Mouse (Mus musculus): ENCODE data around the gene Lbhd2.

DNA sequence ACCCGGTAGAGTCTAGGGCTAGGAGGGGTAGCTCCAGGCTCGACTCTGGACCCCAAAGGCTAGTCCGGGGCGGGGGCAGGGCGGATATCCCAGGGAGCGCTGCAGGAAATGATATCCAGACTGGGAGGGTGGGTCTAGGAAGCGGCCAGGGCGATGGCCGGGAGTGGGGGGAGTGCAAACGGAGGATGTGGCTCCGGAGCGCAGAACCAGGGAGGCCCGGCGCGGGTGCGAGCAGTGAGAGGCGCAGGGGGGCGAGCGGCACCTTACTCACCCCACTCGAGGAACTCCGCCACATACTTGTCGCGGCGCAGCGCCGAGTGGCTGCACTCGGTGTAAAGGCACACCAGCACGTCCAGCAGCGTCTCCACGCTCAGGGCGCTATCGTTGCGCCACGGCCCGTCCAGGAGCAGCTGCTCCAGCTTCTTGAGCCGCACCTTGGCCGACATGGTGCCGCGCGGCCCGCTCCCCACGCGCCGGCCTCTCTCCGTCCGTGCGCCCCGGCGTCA lies 29.7 kb upstream of the Lbhd2 start:
- TF ChIP-seq TAL1 (IDR thresholded peaks at IDR 0.05; ENCODE audit: low read length) (no peak), GATA1 (IDR thresholded peaks at IDR 0.05; ENCODE audit: low read length) (no peak)
